8 mouse cellular contexts compared by ENCODE assay signal in genomic region chr6:29395910-29396713, GRCm38 (mm10). TPM values are rescaled to one million over a fixed set of nuclear protein-coding genes. Genes with fewer than 3 reads are reported as not detected.
A peak's percentile ranks its signal among the peaks of the same experiment; 100 is the strongest.
DNase-seq lines count a peak whose midpoint lies in the region; ATAC-seq and TF ChIP-seq lines count a peak whose summit lies in the region.

Gene Ccdc136, plus strand, starts transcription at chr6:29396309.

- H3K9ac ChIP-seq in hindbrain, embryonic 11.5 days (ENCODE audit: low read depth, low read length) = peak within 1 kb of the TSS; percentile 79

- H3K4me3 ChIP-seq in hindbrain, embryonic 11.5 days (ENCODE audit: low read depth, low read length) = peak within 1 kb of the TSS; percentile 68

- POLR2A ChIA-PET in Patski (lab: Charles Lee) = interaction anchor here (0.9 to 2.4 kb wide), 7 partner anchors 9 to 39 kb away, joined by 3 to 17 read pairs (median 3); partner anchors contain the start of gene Flnc

- under 1% methylated on average over 21 of the region's 49 CpGs for WGBS in hindbrain, embryonic 11.5 days

- no peaks in the 10 kb centered on the region for H3K27me3 ChIP-seq in Patski
- H3K27me3 ChIP-seq in hindbrain, embryonic 11.5 days (ENCODE audit: control insufficient read depth, insufficient read depth, low read length) = peaks cover 9% of the 10 kb centered on the region; the same call in 1 of the 2 replicates

- ATAC-seq in Patski = peak; percentile 85
- ATAC-seq in hindbrain, embryonic 11.5 days (ENCODE audit: low FRiP score) = peak; percentile 96
- ATAC-seq in monocyte, adult 5-6 weeks (replicated peaks; ENCODE audit: insufficient number of reproducible peaks, low FRiP score, low TSS enrichment, poor library complexity, severe bottlenecking) = no peak

- H3K36me3 ChIP-seq in hindbrain, embryonic 11.5 days (ENCODE audit: control insufficient read depth, insufficient read depth, low read length) = no peaks in the 10 kb centered on the region

- in situ Hi-C loops in Patski (cut with MboI; ENCODE audit: low pct_unique_long_range_greater_than_20kb) = no loop called here

- TF ChIP-seq CTCF in Patski (IDR thresholded peaks at IDR 0.05) = no peak

- no peak for DNase-seq in Patski (ENCODE audit: low read depth, low spot score)
- DNase-seq in cerebellum, adult 9-11 months = peak; percentile 93
- DNase-seq in frontal cortex, postnatal 10 days (ENCODE audit: low spot score in 2 of 2) = peak; percentile 61 to 74
- DNase-seq in hindbrain, embryonic 11.5 days (ENCODE audit: low spot score) = peak; percentile 77
- peak; percentile 63 to 67 for DNase-seq in layer of hippocampus, postnatal 25 days (ENCODE audit: extremely low spot score in 1 of 2, low spot score in 1 of 2)
- DNase-seq in lung, postnatal 10 days = peak; percentile 75
- peak; percentile 77 for DNase-seq in retina, embryonic 14.5 days (ENCODE audit: low spot score)

- CTCF ChIA-PET in Patski (lab: Charles Lee) = interaction anchor here (1.5 to 2.2 kb wide), 3 partner anchors 11 to 32 kb away, joined by 5 to 7 read pairs (median 5); no protein-coding TSS in a partner anchor

- peak within 1 kb of the TSS; percentile 88 for H3K4me2 ChIP-seq in hindbrain, embryonic 11.5 days (replicated peaks; ENCODE audit: low read depth, low read length)

- H3K9me3 ChIP-seq in hindbrain, embryonic 11.5 days (ENCODE audit: control insufficient read depth, low read length) = no peaks in the 10 kb centered on the region

- peaks cover 3% of the 10 kb centered on the region for H3K4me1 ChIP-seq in hindbrain, embryonic 11.5 days (replicated peaks; ENCODE audit: control insufficient read depth, insufficient read depth, low read length)

- H3K27ac ChIP-seq in hindbrain, embryonic 11.5 days (ENCODE audit: low read depth, low read length) = peak within 1 kb of the TSS; percentile 51

RNA-seq across cellular contexts. Expression of gene Ccdc136, which starts in this region (rescaled TPM):
- 27.6 TPM for polyA plus RNA-seq in Patski (2021)
- 25.4 and 27.0 TPM in 2 replicates for polyA plus RNA-seq in hindbrain, embryonic 11.5 days (2014; fragmentation: Nextera tagmentation; extraction: Ambion mirVana)
- 10 to 100 TPM; 59.8 to 60.9 TPM for total RNA-seq in layer of hippocampus, postnatal 25 days (2021)
- 0.49 to 0.96 TPM (median 0.67 TPM) in 3 replicates for total RNA-seq in monocyte, adult 5-6 weeks (2017)

Comparison
In these comparisons a context has a peak if more than half of its experiments do, and no peak if none do; other contexts are left out.
1. RNA of gene Ccdc136 (total RNA-seq): 59.8 to 60.9 TPM in layer of hippocampus, postnatal 25 days; 0.49 to 0.96 TPM in monocyte, adult 5-6 weeks; every median in the first group is over 10 times any median in the second.